Mouse (Mus musculus): Measurements from ENCODE around the gene Cmpk1. TPM values are rescaled to one million over a fixed set of nuclear protein-coding genes. Genes with fewer than 3 reads are reported as not detected.

Gene Cmpk1
- total and polyA plus RNA-seq, 3 experiments, result 27.2 to 115 (median 92.1) TPM

DNA sequence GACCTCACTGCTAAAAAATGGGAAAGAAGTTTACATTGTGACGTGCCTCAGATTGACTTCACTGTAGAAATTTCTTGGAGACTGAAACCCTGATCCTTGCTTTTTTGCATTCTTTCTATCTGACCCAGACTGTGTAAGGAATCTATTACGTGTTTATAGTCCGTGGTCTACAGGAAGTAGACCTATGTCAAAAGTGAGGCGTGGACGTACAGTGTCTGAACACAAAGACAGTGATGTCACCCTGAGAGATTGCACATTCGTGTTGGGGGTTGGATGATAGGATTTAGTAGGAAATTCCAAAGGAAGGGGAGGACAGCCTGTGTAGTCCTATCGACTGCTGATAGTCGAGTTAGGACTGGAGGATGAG, 13.4 kb upstream of the Cmpk1 start:
- TF ChIP-seq CTCF (conservative IDR thresholded peaks at IDR 0.05 in 1 of 2, IDR thresholded peaks at IDR 0.05 in 1 of 2; ENCODE audit: low read depth in 2 of 2, low read length in 2 of 2), result no peak
- no peak for TF ChIP-seq SMC3 (IDR thresholded peaks at IDR 0.05; ENCODE audit: low read depth, low read length)
- TF ChIP-seq POLR2AphosphoS2 (IDR thresholded peaks at IDR 0.05; ENCODE audit: low read depth, low read length), result no peak
- TF ChIP-seq NRF1 (IDR thresholded peaks at IDR 0.05; ENCODE audit: low read depth, low read length), result no peak
- TF ChIP-seq EP300 (IDR thresholded peaks at IDR 0.05; ENCODE audit: low read length), result no peak
- no peak for TF ChIP-seq MEF2A (IDR thresholded peaks at IDR 0.05; ENCODE audit: borderline replicate concordance, low read depth, low read length)
- no peak; the same call in 1 of the 2 replicates for TF ChIP-seq MXI1 (IDR thresholded peaks at IDR 0.05; ENCODE audit: low read depth, low read length)
- no peak for TF ChIP-seq ELF1 (IDR thresholded peaks at IDR 0.05; ENCODE audit: low read depth, low read length)
- TF ChIP-seq SIN3A (IDR thresholded peaks at IDR 0.05; ENCODE audit: low read length), result peak; percentile 66
- no peak for TF ChIP-seq UBTF (IDR thresholded peaks at IDR 0.05; ENCODE audit: low read depth, low read length)
- TF ChIP-seq GABPA (IDR thresholded peaks at IDR 0.05; ENCODE audit: insufficient replicate concordance, low read depth, low read length), result no peak
- TF ChIP-seq ZC3H11A (IDR thresholded peaks at IDR 0.05; ENCODE audit: low read depth, low read length), result no peak
- TF ChIP-seq JUN (IDR thresholded peaks at IDR 0.05; ENCODE audit: insufficient read depth, low read depth, low read length), result no peak
- TF ChIP-seq TCF12 (IDR thresholded peaks at IDR 0.05; ENCODE audit: low read depth, low read length), result no peak
- TF ChIP-seq CHD2 (IDR thresholded peaks at IDR 0.05; ENCODE audit: low read length), result no peak
- 0 out of 2 replicates have a peak, but pooled peaks have one; percentile 37 for TF ChIP-seq CHD1 (IDR thresholded peaks at IDR 0.05; ENCODE audit: low read depth, low read length)
- H3K9me3 ChIP-seq (replicated peaks; ENCODE audit: low read length), result no peaks in the 10 kb centered on the region
- peak overlapping the region; percentile 81 to 96 (median 87) for H3K4me3 ChIP-seq (replicated peaks in 1 of 3; ENCODE audit: low read depth in 2 of 3, low read length in 2 of 3, poor library complexity in 1 of 3)
- dilution Hi-C loops (cut with MboI; ENCODE audit: extremely low pct_ligation_motif_present, extremely low pct_unique_long_range_greater_than_20kb, low sequenced_read_pairs), result no loop called here
- H3K27ac ChIP-seq (ENCODE audit: insufficient read depth, low read depth), result peak overlapping the region; percentile 50; the same call in 1 of the 2 replicates
- in situ Hi-C loops (cut with MboI; ENCODE audit: low pct_ligation_motif_present, low pct_unique_long_range_greater_than_20kb, low sequenced_read_pairs), result loop anchor here (10.0 kb wide), 1 partner anchor 784 kb away; the partner anchor contains the start of genes Atpaf1 and Tex38
- peaks cover 30% of the 10 kb centered on the region for H3K79me2 ChIP-seq (replicated peaks; ENCODE audit: control insufficient read depth, extremely low read depth, insufficient read depth, poor library complexity, severe bottlenecking)
- H3K4me1 ChIP-seq (ENCODE audit: control insufficient read depth in 1 of 2, insufficient read depth in 2 of 2), result peaks cover 5 to 25% of the 10 kb centered on the region in 2 experiments; a peak in 3 of 4 replicates
- peak overlapping the region; percentile 62 for H3K9ac ChIP-seq (ENCODE audit: insufficient read depth, low read depth)
- peaks cover 11 to 28% of the 10 kb centered on the region in 2 experiments for H3K36me3 ChIP-seq (replicated peaks in 1 of 2; ENCODE audit: control insufficient read depth in 1 of 2, insufficient read depth in 1 of 2, low read length in 1 of 2)
- H3K4me2 ChIP-seq (ENCODE audit: insufficient read depth, low read depth, poor library complexity, severe bottlenecking), result peak overlapping the region; percentile 74
- peak; percentile 33 for DNase-seq (ENCODE audit: extremely low read depth)
- no peaks in the 10 kb centered on the region for H3K27me3 ChIP-seq (replicated peaks)

DNA sequence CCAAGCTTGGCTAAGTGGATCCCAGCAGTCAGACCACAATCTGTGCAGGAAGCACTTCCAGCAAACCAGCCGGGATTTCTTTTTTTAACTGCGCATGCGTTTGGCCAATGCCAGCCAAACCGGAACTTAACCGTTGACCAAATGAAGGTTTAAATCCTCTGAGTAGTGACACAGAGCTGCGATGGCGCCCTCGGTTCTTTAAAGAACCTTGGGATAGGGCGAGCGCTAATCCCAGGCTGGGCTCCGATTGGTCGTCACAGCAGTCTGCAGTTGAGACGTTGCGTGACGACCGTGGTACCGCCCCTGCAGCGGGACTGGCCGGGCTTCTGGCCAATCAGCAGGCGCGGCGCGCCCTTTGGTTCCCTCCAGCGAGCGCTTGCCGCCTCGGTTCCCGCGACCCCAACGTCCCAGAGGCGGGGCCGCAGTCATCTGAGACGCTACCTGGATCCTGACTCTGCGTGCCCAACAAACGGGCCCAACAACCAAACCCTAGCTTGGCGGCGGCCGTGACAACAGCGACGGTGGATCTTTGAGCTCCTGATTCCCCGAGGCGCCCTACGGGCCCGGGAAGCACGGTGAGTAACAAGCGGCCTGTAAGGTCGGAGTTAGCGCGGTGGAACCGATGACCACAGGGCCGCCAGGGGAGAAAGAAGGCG, 12.9 kb upstream of the Cmpk1 start, which contains the start of gene Stil:
TSS of gene Stil (plus strand) at position 387 of the 656 bp plus-strand sequence.
- in situ Hi-C loops (cut with MboI; ENCODE audit: low pct_ligation_motif_present, low pct_unique_long_range_greater_than_20kb, low sequenced_read_pairs), result loop anchor here (10.0 kb wide), 1 partner anchor 785 kb away; the partner anchor contains the start of genes Atpaf1 and Tex38
- peak within 1 kb of the TSS; percentile 77 for H3K4me2 ChIP-seq (ENCODE audit: insufficient read depth, low read depth, poor library complexity, severe bottlenecking)
- H3K36me3 ChIP-seq (replicated peaks in 1 of 2; ENCODE audit: control insufficient read depth in 1 of 2, insufficient read depth in 1 of 2, low read length in 1 of 2), result peaks cover 8 to 23% of the 10 kb centered on the region in 2 experiments
- TF ChIP-seq ZMIZ1 (IDR thresholded peaks at IDR 0.05; ENCODE audit: low read depth, low read length), result peak; percentile 79
- TF ChIP-seq TCF12 (IDR thresholded peaks at IDR 0.05; ENCODE audit: low read depth, low read length), result peak; percentile 43; the same call in 1 of the 2 replicates
- peak; percentile 89 for TF ChIP-seq POLR2A (IDR thresholded peaks at IDR 0.05; ENCODE audit: low read depth, low read length)
- TF ChIP-seq IRF4 (IDR thresholded peaks at IDR 0.05; ENCODE audit: low read depth, low read length), result no peak
- TF ChIP-seq UBTF (IDR thresholded peaks at IDR 0.05; ENCODE audit: low read depth, low read length), result 0 out of 2 replicates have a peak, but pooled peaks have one; percentile 55
- no peak for TF ChIP-seq CHD1 (IDR thresholded peaks at IDR 0.05; ENCODE audit: low read depth, low read length)
- peak; percentile 98 for TF ChIP-seq SIN3A (IDR thresholded peaks at IDR 0.05; ENCODE audit: low read length)
- peak; percentile 81 for TF ChIP-seq ELF1 (IDR thresholded peaks at IDR 0.05; ENCODE audit: low read depth, low read length)
- TF ChIP-seq HCFC1 (IDR thresholded peaks at IDR 0.05; ENCODE audit: low read depth, low read length), result peak; percentile 64
- peak; percentile 67 for TF ChIP-seq CHD2 (IDR thresholded peaks at IDR 0.05; ENCODE audit: low read length)
- TF ChIP-seq MXI1 (IDR thresholded peaks at IDR 0.05; ENCODE audit: low read depth, low read length), result peak; percentile 91; the same call in 1 of the 2 replicates
- no peak for TF ChIP-seq ZC3H11A (IDR thresholded peaks at IDR 0.05; ENCODE audit: low read depth, low read length)
- 0 out of 2 replicates have a peak, but pooled peaks have one; percentile 53 for TF ChIP-seq KAT2A (IDR thresholded peaks at IDR 0.05; ENCODE audit: insufficient replicate concordance, low read length)
- no peak for TF ChIP-seq RAD21 (IDR thresholded peaks at IDR 0.05; ENCODE audit: low read depth, low read length)
- no peak for TF ChIP-seq ZNF384 (IDR thresholded peaks at IDR 0.05; ENCODE audit: low read depth, low read length)
- TF ChIP-seq TBP (conservative IDR thresholded peaks at IDR 0.05; ENCODE audit: low read depth, low read length), result peak; percentile 72
- TF ChIP-seq MAZ (IDR thresholded peaks at IDR 0.05; ENCODE audit: low read depth, low read length), result 0 out of 2 replicates have a peak, but pooled peaks have one; percentile 35
- peak; percentile 70 for TF ChIP-seq NELFE (IDR thresholded peaks at IDR 0.05; ENCODE audit: low read depth, low read length)
- peak; percentile 89 for TF ChIP-seq NRF1 (IDR thresholded peaks at IDR 0.05; ENCODE audit: low read depth, low read length)
- peak; percentile 93; the same call in 1 of the 2 replicates for TF ChIP-seq E2F4 (IDR thresholded peaks at IDR 0.05; ENCODE audit: insufficient replicate concordance, low read depth, low read length)
- no peak; the same call in 1 of the 2 replicates for TF ChIP-seq MAX (IDR thresholded peaks at IDR 0.05; ENCODE audit: low read length)
- TF ChIP-seq ZKSCAN1 (IDR thresholded peaks at IDR 0.05; ENCODE audit: borderline replicate concordance, low read depth, low read length), result no peak
- DNase-seq (ENCODE audit: extremely low read depth), result peak; percentile 99
- peak within 1 kb of the TSS; percentile 81 to 96 (median 87) for H3K4me3 ChIP-seq (replicated peaks in 1 of 3; ENCODE audit: low read depth in 2 of 3, low read length in 2 of 3, poor library complexity in 1 of 3)
- peak within 1 kb of the TSS; percentile 85 for H3K27ac ChIP-seq (ENCODE audit: insufficient read depth, low read depth)
- dilution Hi-C loops (cut with MboI; ENCODE audit: extremely low pct_ligation_motif_present, extremely low pct_unique_long_range_greater_than_20kb, low sequenced_read_pairs), result no loop called here
- H3K9ac ChIP-seq (ENCODE audit: insufficient read depth, low read depth), result peak within 1 kb of the TSS; percentile 86
- H3K9me3 ChIP-seq (replicated peaks; ENCODE audit: low read length), result no peaks in the 10 kb centered on the region
- peaks cover 30% of the 10 kb centered on the region for H3K79me2 ChIP-seq (replicated peaks; ENCODE audit: control insufficient read depth, extremely low read depth, insufficient read depth, poor library complexity, severe bottlenecking)
- peaks cover 5 to 28% of the 10 kb centered on the region in 2 experiments; a peak in 3 of 4 replicates for H3K4me1 ChIP-seq (ENCODE audit: control insufficient read depth in 1 of 2, insufficient read depth in 2 of 2)
- no peaks in the 10 kb centered on the region for H3K27me3 ChIP-seq (replicated peaks)

All from CH12.LX (cell line).